Mouse (Mus musculus) G1E (cell line): ENCODE data around the gene Lman2l.

Experiments used
- CTCF ChIP-seq: IDR thresholded peaks from 2 replicates; pipeline ENCODE4 v1.5.1; 2012; ENCODE audit warnings: low read depth, low read length, inconsistent platforms, mixed read lengths
- GATA2 ChIP-seq: IDR thresholded peaks from 2 replicates; pipeline ENCODE4 v1.6.1; 2012; ENCODE audit warnings: low read depth, low read length, inconsistent platforms, borderline replicate concordance
- TAL1 ChIP-seq: conservative IDR thresholded peaks from 2 replicates; pipeline ENCODE4 v1.6.1; 2012; ENCODE audit warnings: low read depth, low read length, inconsistent platforms, mixed read lengths

- TF ChIP-seq CTCF (no peak), GATA2 (no peak), TAL1 (no peak)
These were observed 1.2 kb upstream of the Lman2l start for GRCm38 (mm10) chr1:36446106-36446824.
